Mouse (Mus musculus) intestine, embryonic 14.5 days (tissue): ENCODE results near the gene Foxo1. TPM values are rescaled to one million over a fixed set of nuclear protein-coding genes. Genes with fewer than 3 reads are reported as not detected.

ENCODE experiments used
- ATAC-seq: fragments of 200-750 bp; cut with Nextera tagmentation; replicated peaks from 2 replicates; pipeline ENCODE4 v1.8.0; 2017; ENCODE audit warnings: low read depth, moderate number of reproducible peaks, moderate TSS enrichment, moderate library complexity; ENCODE audit not compliant: low FRiP score, low TSS enrichment
- DNase-seq: peaks from one replicate; pipeline ENCODE4 v3.0.0-alpha.2; 2018; ENCODE audit warnings: low spot score
- H3K27ac ChIP-seq: fragments of 300-500 bp; sonication (generic); 2 replicates; pipeline ENCODE4 v1.5.1; 2014; ENCODE audit warnings: low read depth, mild to moderate bottlenecking, control low read depth
- H3K27me3 ChIP-seq: fragments of 300-500 bp; sonication (generic); replicated peaks from 2 replicates; pipeline ENCODE4 v1.6.1; 2014; ENCODE audit warnings: low read length, control low read depth; ENCODE audit not compliant: control insufficient read depth, insufficient read depth
- H3K36me3 ChIP-seq: fragments of 300-500 bp; sonication (generic); 2 replicates; pipeline ENCODE4 v1.6.1; 2014; ENCODE audit warnings: low read length, control low read depth; ENCODE audit not compliant: control insufficient read depth, insufficient read depth
- H3K4me1 ChIP-seq: fragments of 300-500 bp; sonication (generic); replicated peaks from 2 replicates; pipeline ENCODE4 v1.6.1; 2014; ENCODE audit warnings: low read length, control low read depth, mixed read lengths; ENCODE audit not compliant: control insufficient read depth, insufficient read depth
- H3K4me2 ChIP-seq: fragments of 300-500 bp; sonication (generic); 2 replicates; pipeline ENCODE4 v1.6.1; 2014; ENCODE audit warnings: low read length
- H3K4me3 ChIP-seq: fragments of 300-500 bp; sonication (generic); 2 replicates; pipeline ENCODE4 v1.5.1; 2014; ENCODE audit warnings: low read depth, low read length, control low read depth, mixed read lengths
- H3K9ac ChIP-seq: fragments of 300-500 bp; sonication (generic); 2 replicates; pipeline ENCODE4 v1.6.1; 2014; ENCODE audit warnings: mild to moderate bottlenecking, low read length
- H3K9me3 ChIP-seq: fragments of 300-500 bp; sonication (generic); 2 replicates; pipeline ENCODE4 v1.6.1; 2016; ENCODE audit warnings: low read length, control low read depth; ENCODE audit not compliant: control insufficient read depth
- WGBS: fragments of 180-500 bp; shearing (Covaris S2); extraction: QIAGEN DNeasy Blood & Tissue Kit; methylation state at CpG from one replicate; pipeline ENCODE4 v1.1.7; 2014; 5-methylcytosine and 5-hydroxymethylcytosine counted together
- polyA plus RNA-seq: library from polyadenylated mRNA; unstranded; fragments of >200 nt; fragmentation: Nextera tagmentation; extraction: Ambion mirVana; gene quantifications from 2 replicates; pipeline ENCODE4 v1.2.1, GENCODE M21; 2014

The Foxo1 gene
- 7.5 and 8.2 TPM in 2 replicates for polyA plus RNA-seq

GRCm38 (mm10) chr3:52267652-52268486 lies at the start of gene Foxo1:
Gene Foxo1 (plus strand): TSS chr3:52268336.
- no peaks in the 10 kb centered on the region for H3K9me3 ChIP-seq
- H3K27me3 ChIP-seq, result no peaks in the 10 kb centered on the region; the same call in 1 of the 2 replicates
- H3K9ac ChIP-seq, result peak within 1 kb of the TSS; percentile 85
- peak; percentile 88 for ATAC-seq
- H3K27ac ChIP-seq, result peak within 1 kb of the TSS; percentile 90
- peaks cover 22% of the 10 kb centered on the region for H3K4me1 ChIP-seq
- peak; percentile 99 for DNase-seq
- under 1% methylated on average over 82 of the region's 85 CpGs for WGBS
- H3K4me3 ChIP-seq, result peak within 1 kb of the TSS; percentile 94
- peak within 1 kb of the TSS; percentile 99 for H3K4me2 ChIP-seq
- no peaks in the 10 kb centered on the region for H3K36me3 ChIP-seq

DNA sequence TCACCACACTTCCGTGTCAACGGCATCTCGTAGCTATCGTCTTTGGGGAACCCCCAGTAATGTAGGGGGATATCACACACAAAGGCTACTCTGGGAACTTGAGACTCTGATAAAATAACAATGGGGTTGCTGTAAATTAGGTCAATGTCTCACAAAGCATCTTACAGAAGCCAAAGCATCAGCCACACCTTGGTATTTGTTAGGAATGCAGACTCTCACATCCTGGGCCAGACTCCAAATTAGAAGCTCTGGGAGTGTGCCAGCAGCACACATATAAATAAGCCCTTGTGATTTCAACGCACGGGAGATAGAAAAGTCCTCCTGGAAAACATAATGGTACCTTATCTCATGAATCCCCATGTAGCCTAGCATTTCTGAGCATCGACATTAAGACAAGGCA lies 49.3 kb upstream of the Foxo1 start:
- no peaks in the 10 kb centered on the region for H3K9me3 ChIP-seq
- no peak overlapping the region for H3K4me3 ChIP-seq
- H3K27ac ChIP-seq, result no peak overlapping the region
- no peaks in the 10 kb centered on the region for H3K4me1 ChIP-seq
- ATAC-seq (no peak), DNase-seq (no peak)
- H3K4me2 ChIP-seq, result no peak overlapping the region
- WGBS, result 82% methylated on average over 7 of the region's 7 CpGs
- H3K9ac ChIP-seq, result no peak overlapping the region
- no peaks in the 10 kb centered on the region for H3K36me3 ChIP-seq
- no peaks in the 10 kb centered on the region for H3K27me3 ChIP-seq

DNA sequence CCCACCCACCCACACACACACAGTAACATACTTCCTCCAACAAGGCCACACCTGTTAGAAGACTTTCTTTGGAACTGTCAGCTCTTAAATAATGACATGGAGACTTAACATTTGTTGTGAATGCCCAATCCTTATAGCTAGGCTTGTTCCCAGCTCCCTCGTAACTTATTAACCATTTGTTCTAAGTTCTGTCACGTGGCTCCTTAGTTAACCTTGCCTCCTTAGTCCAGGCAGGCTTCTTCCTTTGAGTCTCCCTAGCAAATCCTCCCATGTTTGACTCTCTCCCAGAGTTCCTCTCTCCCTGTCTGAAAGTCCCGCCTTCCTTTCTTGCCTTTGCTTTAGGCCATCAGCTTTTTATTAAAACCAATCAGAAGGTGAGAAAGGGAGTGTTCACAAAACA lies 47.1 kb upstream of the Foxo1 start:
- Histone ChIP-seq H3K9ac (no peak overlapping the region), H3K27ac (no peak overlapping the region), H3K4me1 (no peaks in the 10 kb centered on the region), H3K9me3 (no peaks in the 10 kb centered on the region), H3K4me2 (no peak overlapping the region), H3K27me3 (no peaks in the 10 kb centered on the region), H3K4me3 (no peak overlapping the region), H3K36me3 (no peaks in the 10 kb centered on the region)
- 69% methylated on average over 3 of the region's 3 CpGs for WGBS
- ATAC-seq (no peak), DNase-seq (no peak)

DNA sequence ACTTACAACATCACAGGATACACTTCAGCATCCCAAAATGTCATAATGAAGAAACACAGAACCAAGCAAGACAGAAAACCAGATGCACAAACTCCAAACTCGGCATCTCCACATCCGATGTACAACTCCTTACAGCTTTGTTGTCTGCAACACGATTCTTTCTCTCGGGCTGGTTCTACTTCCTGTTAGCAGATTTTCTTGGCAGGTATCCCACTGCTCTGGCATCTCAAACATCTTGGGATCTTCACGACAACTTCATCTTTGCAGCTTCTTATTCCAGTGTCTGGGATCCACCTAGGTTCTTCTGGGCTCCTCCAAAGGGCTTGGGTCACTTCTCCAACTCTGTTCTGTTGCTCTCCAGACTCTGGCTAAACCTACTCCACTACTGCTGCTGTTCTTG lies 46.2 kb upstream of the Foxo1 start:
- no peak for DNase-seq
- 38% methylated on average over 5 of the region's 5 CpGs for WGBS
- ATAC-seq, result no peak

DNA sequence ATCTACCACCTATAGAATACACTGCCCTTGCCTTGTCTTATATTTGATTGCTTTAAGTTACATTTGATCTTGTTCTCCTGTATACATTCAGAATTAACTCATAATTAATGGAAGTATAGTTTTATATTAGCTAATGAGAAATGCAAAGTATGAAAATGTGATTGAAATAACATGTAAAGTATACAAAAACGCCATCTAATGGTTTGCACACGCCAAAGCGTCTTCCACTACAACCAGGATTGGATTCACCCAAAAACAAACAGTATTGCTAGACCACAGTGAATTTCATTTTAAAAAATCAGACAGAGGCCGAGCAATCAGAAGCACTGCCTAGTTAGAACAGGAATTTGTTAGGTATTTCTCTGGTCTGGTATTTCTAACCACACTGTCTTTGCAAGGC lies 31.6 kb upstream of the Foxo1 start:
- WGBS, result 88% methylated on average over 4 of the region's 4 CpGs
- H3K9me3 ChIP-seq, result no peaks in the 10 kb centered on the region
- no peak for DNase-seq

More for the DNA sequence above, 46.2 kb upstream of the Foxo1 start:
- no peaks in the 10 kb centered on the region for H3K4me1 ChIP-seq
- no peak overlapping the region for H3K27ac ChIP-seq
- no peak overlapping the region for H3K9ac ChIP-seq
- no peaks in the 10 kb centered on the region for H3K36me3 ChIP-seq
- H3K4me2 ChIP-seq, result no peak overlapping the region
- H3K9me3 ChIP-seq, result no peaks in the 10 kb centered on the region
- no peak overlapping the region for H3K4me3 ChIP-seq
- H3K27me3 ChIP-seq, result no peaks in the 10 kb centered on the region

DNA sequence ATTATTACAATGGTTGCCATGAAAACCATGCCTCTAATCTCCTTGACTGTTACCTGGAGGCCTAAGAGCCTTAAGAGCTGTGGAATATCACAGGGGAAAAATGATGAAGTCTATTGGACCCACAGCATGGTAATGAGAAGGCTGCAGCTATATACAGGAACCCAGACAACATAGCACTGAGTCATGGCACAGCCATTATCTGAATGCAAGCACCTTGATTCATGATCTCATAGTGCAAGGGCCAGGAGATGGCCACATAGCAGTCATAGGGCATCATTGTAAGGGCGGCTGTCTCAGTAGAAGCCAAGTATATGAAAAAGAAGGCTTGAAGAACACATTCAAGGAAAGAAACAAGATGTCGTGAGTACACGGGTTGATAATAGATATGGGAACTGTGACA lies 31.0 kb upstream of the Foxo1 start:
- WGBS, result 87% methylated on average over 3 of the region's 3 CpGs
- no peak for ATAC-seq

More for the DNA sequence above, 31.6 kb upstream of the Foxo1 start:
- H3K36me3 ChIP-seq, result no peaks in the 10 kb centered on the region
- no peak overlapping the region for H3K4me3 ChIP-seq
- no peak overlapping the region for H3K27ac ChIP-seq
- no peak overlapping the region for H3K4me2 ChIP-seq
- no peak overlapping the region for H3K9ac ChIP-seq
- H3K4me1 ChIP-seq, result no peaks in the 10 kb centered on the region
- no peaks in the 10 kb centered on the region for H3K27me3 ChIP-seq
- ATAC-seq, result no peak

DNA sequence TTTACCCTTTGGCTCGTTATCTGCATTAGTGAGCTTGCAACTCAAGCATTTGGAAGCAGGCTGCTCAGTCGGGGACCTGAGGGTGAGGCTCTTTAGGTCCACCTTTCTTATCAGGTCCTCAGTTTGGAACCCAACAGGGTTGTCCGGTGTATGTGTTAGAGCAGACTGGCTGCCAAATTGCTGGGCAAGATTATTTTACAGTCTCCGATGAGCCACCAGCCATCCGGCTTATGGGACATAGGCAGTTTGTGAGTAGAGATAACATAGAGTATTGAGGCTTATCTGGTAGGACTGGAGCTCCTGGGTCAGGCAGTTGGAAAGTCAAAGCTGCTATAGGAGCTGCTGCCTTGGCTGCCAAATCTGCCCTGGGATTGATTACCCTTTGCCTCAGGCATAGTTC lies 27.1 kb upstream of the Foxo1 start:
- DNase-seq (no peak), ATAC-seq (no peak)
- Histone ChIP-seq H3K27me3 (no peaks in the 10 kb centered on the region), H3K9me3 (no peaks in the 10 kb centered on the region), H3K9ac (no peak overlapping the region), H3K27ac (no peak overlapping the region), H3K4me2 (no peak overlapping the region), H3K36me3 (no peaks in the 10 kb centered on the region), H3K4me1 (no peaks in the 10 kb centered on the region), H3K4me3 (no peak overlapping the region)
- WGBS, result 84% methylated on average over 5 of the region's 5 CpGs

More for the DNA sequence above, 31.0 kb upstream of the Foxo1 start:
- Histone ChIP-seq H3K4me2 (no peak overlapping the region), H3K9me3 (no peaks in the 10 kb centered on the region), H3K9ac (no peak overlapping the region), H3K27me3 (no peaks in the 10 kb centered on the region), H3K27ac (no peak overlapping the region), H3K4me1 (no peaks in the 10 kb centered on the region), H3K36me3 (no peaks in the 10 kb centered on the region), H3K4me3 (no peak overlapping the region)
- no peak for DNase-seq

- no peak for ATAC-seq
Observed at GRCm38 (mm10) chr3:52242457-52243105, 25.6 kb upstream of the Foxo1 start.

More at GRCm38 (mm10) chr3:52242457-52243105, 25.6 kb upstream of the Foxo1 start:
- Histone ChIP-seq H3K9ac (no peak overlapping the region), H3K36me3 (no peaks in the 10 kb centered on the region), H3K4me3 (no peak overlapping the region), H3K4me2 (no peak overlapping the region), H3K9me3 (no peaks in the 10 kb centered on the region), H3K4me1 (no peaks in the 10 kb centered on the region), H3K27me3 (no peaks in the 10 kb centered on the region), H3K27ac (no peak overlapping the region)
- peak; percentile 85 for DNase-seq
- 45% methylated on average over 6 of the region's 6 CpGs for WGBS
